Mouse (Mus musculus) cortical plate, adult 2 months (tissue): ENCODE measurements around the gene 4930572O03Rik.
"Not testable (repeated sequence)": the region's sequence is repeated elsewhere in the genome, so short reads cannot be mapped to it uniquely, and the experiment has no call there.

ENCODE experiments used
- CTCF ChIP-seq: fragments of 200-500 bp; IDR thresholded peaks from 2 replicates; pipeline ENCODE4 v1.5.1; 2011; ENCODE audit warnings: mild to moderate bottlenecking, control low read depth, low read length; ENCODE audit not compliant: insufficient read depth; ENCODE audit errors: extremely low read depth
- POLR2A ChIP-seq: fragments of 200-500 bp; IDR thresholded peaks from 2 replicates; pipeline ENCODE4 v1.6.1; 2011; ENCODE audit warnings: mild to moderate bottlenecking, low read length, control low read depth; ENCODE audit not compliant: insufficient read depth; ENCODE audit errors: extremely low read depth

- TF ChIP-seq CTCF, POLR2A: not testable (repeated sequence)
Measured at GRCm38 (mm10) chr5:15673989-15674388, 17.1 kb upstream of the 4930572O03Rik start.
